Mouse (Mus musculus): ENCODE data around the gene Akt2. TPM values are rescaled to one million over a fixed set of nuclear protein-coding genes. Genes with fewer than 3 reads are reported as not detected.

The Akt2 gene
- polyA plus RNA-seq, 1 experiment = not detected

DNA sequence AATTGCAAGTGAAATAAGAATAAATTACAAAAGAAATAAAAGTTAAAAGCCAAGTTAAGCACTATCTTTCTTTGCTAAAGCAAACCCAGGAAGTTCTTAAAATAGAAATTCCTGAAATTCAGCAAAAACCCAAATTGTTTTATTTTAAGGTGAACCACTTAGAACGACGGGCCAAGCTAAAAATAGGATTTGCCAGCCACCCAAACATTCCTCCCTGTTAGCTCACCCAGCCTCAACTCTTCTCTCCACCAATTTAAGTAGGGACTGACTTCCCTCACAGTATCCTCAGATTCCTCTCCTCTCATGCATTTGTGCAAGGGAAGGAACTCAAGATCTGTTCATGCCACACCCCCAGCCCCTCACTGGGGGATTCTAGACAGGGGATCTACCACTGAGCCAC, 91.9 kb downstream of the Akt2 start:
- no peak overlapping the region for H3K27ac ChIP-seq (ENCODE audit: insufficient read depth, low read depth, low read length)
- no peak for TF ChIP-seq POLR2A (IDR thresholded peaks at IDR 0.05; ENCODE audit: insufficient read depth, low read depth, low read length)
- no peak for TF ChIP-seq CTCF (IDR thresholded peaks at IDR 0.05; ENCODE audit: insufficient read depth, low read depth, low read length)
- H3K4me1 ChIP-seq (ENCODE audit: control insufficient read depth, insufficient read depth, low read length) = no peaks in the 10 kb centered on the region; the same call in 1 of the 2 replicates
- WGBS = 27% methylated on average over 2 of the region's 2 CpGs
- no peak overlapping the region for H3K4me3 ChIP-seq (ENCODE audit: insufficient read depth, low read depth, low read length)

DNA sequence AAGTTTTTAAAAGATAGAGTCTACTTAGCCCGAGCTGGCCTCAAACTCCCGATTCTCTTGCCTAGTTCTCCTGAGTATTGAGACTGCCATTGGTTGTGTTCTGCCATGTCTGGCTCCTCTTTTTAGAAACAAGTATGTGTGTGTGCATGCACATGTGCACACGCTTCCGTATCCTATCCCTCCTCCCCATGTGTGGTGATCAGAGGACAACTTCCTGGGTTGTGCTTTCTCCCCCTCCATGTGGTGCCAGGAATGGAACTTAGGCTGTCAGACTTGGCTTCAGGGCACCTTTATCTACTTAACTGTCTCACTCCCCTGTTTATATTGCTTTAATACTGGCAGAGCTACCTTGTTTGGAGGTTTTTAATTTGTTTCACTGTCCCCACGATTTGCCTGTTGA, 93.9 kb downstream of the Akt2 start:
- Histone ChIP-seq H3K4me1 (ENCODE audit: control insufficient read depth, insufficient read depth, low read length) (no peaks in the 10 kb centered on the region; the same call in 1 of the 2 replicates), H3K27ac (ENCODE audit: insufficient read depth, low read depth, low read length) (no peak overlapping the region), H3K4me3 (ENCODE audit: insufficient read depth, low read depth, low read length) (no peak overlapping the region)
- WGBS = 22% methylated on average over 5 of the region's 5 CpGs
- no peak for TF ChIP-seq POLR2A (IDR thresholded peaks at IDR 0.05; ENCODE audit: insufficient read depth, low read depth, low read length)
- no peak for TF ChIP-seq CTCF (IDR thresholded peaks at IDR 0.05; ENCODE audit: insufficient read depth, low read depth, low read length)

DNA sequence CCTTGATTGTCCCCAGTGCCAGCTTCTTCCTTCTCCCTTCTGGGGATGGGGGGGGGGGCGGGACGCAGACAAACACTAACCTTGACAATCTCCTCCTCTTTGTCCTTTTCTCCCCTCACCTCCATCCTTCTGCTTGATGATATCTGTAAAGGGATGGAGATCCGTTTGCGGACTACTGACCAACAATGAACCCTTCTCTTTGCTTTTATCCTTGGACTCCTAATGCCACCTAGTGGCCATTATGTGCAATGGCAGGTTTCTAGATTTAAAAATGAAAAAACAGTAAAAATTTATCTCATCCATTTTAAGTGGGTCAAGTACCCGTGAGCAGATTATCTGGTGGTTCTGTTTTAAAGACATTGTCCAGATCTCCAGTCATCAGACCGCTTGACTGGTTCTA, 94.3 kb downstream of the Akt2 start:
- Histone ChIP-seq H3K4me1 (ENCODE audit: control insufficient read depth, insufficient read depth, low read length) (peaks cover 1% of the 10 kb centered on the region), H3K4me3 (ENCODE audit: insufficient read depth, low read depth, low read length) (no peak overlapping the region), H3K27ac (ENCODE audit: insufficient read depth, low read depth, low read length) (no peak overlapping the region)
- TF ChIP-seq CTCF (IDR thresholded peaks at IDR 0.05; ENCODE audit: insufficient read depth, low read depth, low read length) (no peak), POLR2A (IDR thresholded peaks at IDR 0.05; ENCODE audit: insufficient read depth, low read depth, low read length) (no peak)
- 0% methylated on average over 6 of the region's 6 CpGs for WGBS

DNA sequence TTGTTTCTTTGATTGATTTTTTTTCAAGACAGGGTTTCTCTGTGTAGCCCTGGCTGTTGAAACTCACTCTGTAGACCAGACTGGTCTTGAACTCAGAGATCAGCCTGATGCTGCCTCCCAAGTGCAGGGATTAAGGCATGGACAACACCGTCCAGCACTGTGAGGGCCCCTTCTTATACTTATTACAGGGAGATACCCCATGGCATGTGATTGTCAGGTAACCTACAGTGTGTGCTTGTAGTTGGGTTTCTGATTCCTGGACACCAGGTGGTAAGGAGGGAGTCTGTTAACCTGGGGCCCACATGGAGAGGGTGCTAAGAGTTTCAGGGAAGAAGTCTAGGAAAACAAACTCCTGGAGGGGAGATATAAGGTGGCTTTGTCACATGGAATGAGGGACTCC, 95.7 kb downstream of the Akt2 start:
- TF ChIP-seq POLR2A (IDR thresholded peaks at IDR 0.05; ENCODE audit: insufficient read depth, low read depth, low read length) (no peak), CTCF (IDR thresholded peaks at IDR 0.05; ENCODE audit: insufficient read depth, low read depth, low read length) (no peak)
- Histone ChIP-seq H3K4me3 (ENCODE audit: insufficient read depth, low read depth, low read length) (no peak overlapping the region), H3K27ac (ENCODE audit: insufficient read depth, low read depth, low read length) (no peak overlapping the region), H3K4me1 (ENCODE audit: control insufficient read depth, insufficient read depth, low read length) (peaks cover 2% of the 10 kb centered on the region)
- 87% methylated on average over 1 of the region's 1 CpGs for WGBS

DNA sequence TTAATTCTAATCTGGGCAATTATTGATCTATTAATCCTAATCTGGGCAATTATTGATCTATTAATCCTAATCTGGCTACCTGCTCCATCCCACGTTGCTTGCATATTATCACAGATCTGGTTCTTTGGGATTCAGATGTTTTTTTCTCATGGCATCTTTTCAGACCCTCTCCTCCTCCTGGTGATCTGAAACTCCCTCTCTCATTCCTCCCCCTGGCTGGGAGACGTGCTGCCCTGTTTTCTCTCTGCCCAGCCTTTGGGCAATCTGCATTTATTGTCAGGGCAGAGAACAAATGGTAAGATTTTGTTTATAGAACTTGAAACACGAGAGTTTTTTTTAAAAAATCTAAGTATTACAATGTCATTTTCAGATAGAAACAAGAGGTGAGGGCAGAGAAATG, 96.5 kb downstream of the Akt2 start:
- no peak for TF ChIP-seq CTCF (IDR thresholded peaks at IDR 0.05; ENCODE audit: insufficient read depth, low read depth, low read length)
- no peak for TF ChIP-seq POLR2A (IDR thresholded peaks at IDR 0.05; ENCODE audit: insufficient read depth, low read depth, low read length)
- 70% methylated on average over 3 of the region's 3 CpGs for WGBS
- H3K27ac ChIP-seq (ENCODE audit: insufficient read depth, low read depth, low read length) = no peak overlapping the region
- no peak overlapping the region for H3K4me3 ChIP-seq (ENCODE audit: insufficient read depth, low read depth, low read length)
- peaks cover 2% of the 10 kb centered on the region for H3K4me1 ChIP-seq (ENCODE audit: control insufficient read depth, insufficient read depth, low read length)

DNA sequence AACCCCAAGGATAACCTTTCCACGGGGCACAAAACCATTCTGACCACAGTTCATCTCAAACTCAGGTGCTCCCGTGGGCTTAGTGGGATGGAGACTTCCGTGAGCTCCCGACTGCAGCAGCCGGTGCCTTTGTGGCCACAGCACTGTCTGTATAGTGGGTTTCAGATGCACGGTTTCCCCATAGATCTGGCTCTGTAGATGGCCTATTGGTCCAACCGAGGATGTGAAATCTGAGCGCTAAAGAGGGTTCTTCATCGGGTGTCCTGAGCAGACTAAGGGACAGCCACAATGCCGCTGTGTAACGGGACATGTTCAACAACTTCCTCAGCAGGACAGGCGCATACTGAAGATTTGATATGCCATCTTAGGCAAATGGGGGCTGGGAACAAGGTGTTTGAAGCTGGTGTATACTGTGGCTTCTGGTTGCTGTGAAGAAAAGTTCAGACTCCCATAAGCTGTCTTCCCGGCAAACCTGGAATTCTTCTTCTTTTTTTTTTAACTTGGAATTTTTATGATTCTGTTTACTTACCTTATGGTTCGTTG, 97.0 kb downstream of the Akt2 start:
- TF ChIP-seq CTCF (IDR thresholded peaks at IDR 0.05; ENCODE audit: insufficient read depth, low read depth, low read length) (no peak), POLR2A (IDR thresholded peaks at IDR 0.05; ENCODE audit: insufficient read depth, low read depth, low read length) (no peak)
- H3K4me3 ChIP-seq (ENCODE audit: insufficient read depth, low read depth, low read length) = no peak overlapping the region
- 28% methylated on average over 14 of the region's 14 CpGs for WGBS
- no peak overlapping the region for H3K27ac ChIP-seq (ENCODE audit: insufficient read depth, low read depth, low read length)
- peaks cover 2% of the 10 kb centered on the region for H3K4me1 ChIP-seq (ENCODE audit: control insufficient read depth, insufficient read depth, low read length)

DNA sequence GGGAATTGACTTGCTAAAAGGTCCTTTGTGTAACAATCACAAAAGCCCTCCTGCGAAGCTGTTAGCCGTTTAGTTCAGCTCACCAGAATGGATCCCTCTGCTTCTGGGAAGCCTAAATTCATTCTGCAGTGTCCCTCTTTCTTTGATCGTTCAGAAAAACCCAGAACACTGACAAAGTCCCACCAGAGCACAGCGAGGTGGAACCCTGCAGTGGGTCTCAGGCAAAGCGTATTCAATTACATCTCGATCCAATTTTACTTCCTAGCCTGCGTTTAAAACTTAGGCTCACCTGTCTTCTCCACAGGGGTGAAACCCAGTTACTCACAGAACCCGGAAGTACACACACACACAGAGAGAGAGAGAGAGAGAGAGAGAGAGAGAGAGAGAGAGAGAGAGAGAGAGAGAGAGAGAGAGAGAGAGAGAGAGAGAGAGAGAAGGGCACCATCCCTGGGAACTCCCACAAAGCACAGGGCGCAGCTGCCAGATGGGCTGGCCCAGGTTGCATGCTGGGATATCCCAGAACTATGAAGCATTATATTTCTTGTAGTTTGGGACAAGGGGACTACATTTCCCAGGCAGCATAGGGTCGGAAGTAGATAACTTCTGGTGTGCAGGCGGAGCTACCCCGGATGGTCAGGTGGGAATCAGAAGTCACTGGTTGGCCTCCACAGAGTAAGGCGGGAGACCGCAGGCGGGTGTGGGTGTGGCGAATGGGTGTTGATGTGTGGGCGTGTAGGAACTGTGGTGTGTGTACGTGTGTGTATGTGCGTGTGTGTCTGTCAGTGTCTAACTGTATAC, 97.7 kb downstream of the Akt2 start, which contains the start of gene Zfp607b:
Gene Zfp607b, plus strand, starts transcription at position 526 of the 798 bp plus-strand sequence.
- TF ChIP-seq CTCF (IDR thresholded peaks at IDR 0.05; ENCODE audit: insufficient read depth, low read depth, low read length) (no peak), POLR2A (IDR thresholded peaks at IDR 0.05; ENCODE audit: insufficient read depth, low read depth, low read length) (no peak)
- H3K4me1 ChIP-seq (ENCODE audit: control insufficient read depth, insufficient read depth, low read length) = peaks cover 2% of the 10 kb centered on the region
- H3K27ac ChIP-seq (ENCODE audit: insufficient read depth, low read depth, low read length) = peak within 1 kb of the TSS; percentile 40
- 1% methylated on average over 19 of the region's 19 CpGs for WGBS
- H3K4me3 ChIP-seq (ENCODE audit: insufficient read depth, low read depth, low read length) = peak within 1 kb of the TSS; percentile 43

Other genes starting within 250 kb of the Akt2 start
- not detected in 2 replicates for gene Shkbp1, start 235.5 kb upstream of the Akt2 start, polyA plus RNA-seq (2012; ENCODE audit: insufficient read depth, insufficient read length, low replicate concordance, missing spikeins)
- not detected in 2 replicates for gene Gm20479, start 234.1 kb upstream of the Akt2 start, polyA plus RNA-seq (2012; ENCODE audit: insufficient read depth, insufficient read length, low replicate concordance, missing spikeins)
- not detected in 2 replicates for gene Sptbn4, start 143.9 kb upstream of the Akt2 start, polyA plus RNA-seq (2012; ENCODE audit: insufficient read depth, insufficient read length, low replicate concordance, missing spikeins)
- gene Blvrb, start 143.6 kb upstream of the Akt2 start, polyA plus RNA-seq (2012; ENCODE audit: insufficient read depth, insufficient read length, low replicate concordance, missing spikeins) = not detected in 2 replicates
- gene Sertad3, start 117.8 kb upstream of the Akt2 start, polyA plus RNA-seq (2012; ENCODE audit: insufficient read depth, insufficient read length, low replicate concordance, missing spikeins) = not detected in 2 replicates
- not detected in 2 replicates for gene Sertad1, start 104.6 kb upstream of the Akt2 start, polyA plus RNA-seq (2012; ENCODE audit: insufficient read depth, insufficient read length, low replicate concordance, missing spikeins)
- not detected in 2 replicates for gene Prx, start 92.2 kb upstream of the Akt2 start, polyA plus RNA-seq (2012; ENCODE audit: insufficient read depth, insufficient read length, low replicate concordance, missing spikeins)
- gene Hipk4, start 68.3 kb upstream of the Akt2 start, polyA plus RNA-seq (2012; ENCODE audit: insufficient read depth, insufficient read length, low replicate concordance, missing spikeins) = not detected in 2 replicates
- gene Pld3, start 38.3 kb upstream of the Akt2 start, polyA plus RNA-seq (2012; ENCODE audit: insufficient read depth, insufficient read length, low replicate concordance, missing spikeins) = not detected in 2 replicates
- gene 2310022A10Rik, start 38.3 kb upstream of the Akt2 start, polyA plus RNA-seq (2012; ENCODE audit: insufficient read depth, insufficient read length, low replicate concordance, missing spikeins) = not detected in 2 replicates
- not detected in 2 replicates for gene Ttc9b, start 62.4 kb downstream of the Akt2 start, polyA plus RNA-seq (2012; ENCODE audit: insufficient read depth, insufficient read length, low replicate concordance, missing spikeins)
- gene Map3k10, start 83.0 kb downstream of the Akt2 start, polyA plus RNA-seq (2012; ENCODE audit: insufficient read depth, insufficient read length, low replicate concordance, missing spikeins) = not detected in 2 replicates
- gene Zfp607b, start 97.8 kb downstream of the Akt2 start, polyA plus RNA-seq (2012; ENCODE audit: insufficient read depth, insufficient read length, low replicate concordance, missing spikeins) = not detected in 2 replicates
- gene Zfp60, start 139.8 kb downstream of the Akt2 start, polyA plus RNA-seq (2012; ENCODE audit: insufficient read depth, insufficient read length, low replicate concordance, missing spikeins) = not detected in 2 replicates
- not detected in 2 replicates for gene Zfp626, start 215.6 kb downstream of the Akt2 start, polyA plus RNA-seq (2012; ENCODE audit: insufficient read depth, insufficient read length, low replicate concordance, missing spikeins)
- not detected in 2 replicates for gene Zfp59, start 247.1 kb downstream of the Akt2 start, polyA plus RNA-seq (2012; ENCODE audit: insufficient read depth, insufficient read length, low replicate concordance, missing spikeins)

Data from olfactory bulb, adult 2 months (tissue).